Mouse (Mus musculus): ENCODE results near the gene Grik5.

Grik5 gene

DNA sequence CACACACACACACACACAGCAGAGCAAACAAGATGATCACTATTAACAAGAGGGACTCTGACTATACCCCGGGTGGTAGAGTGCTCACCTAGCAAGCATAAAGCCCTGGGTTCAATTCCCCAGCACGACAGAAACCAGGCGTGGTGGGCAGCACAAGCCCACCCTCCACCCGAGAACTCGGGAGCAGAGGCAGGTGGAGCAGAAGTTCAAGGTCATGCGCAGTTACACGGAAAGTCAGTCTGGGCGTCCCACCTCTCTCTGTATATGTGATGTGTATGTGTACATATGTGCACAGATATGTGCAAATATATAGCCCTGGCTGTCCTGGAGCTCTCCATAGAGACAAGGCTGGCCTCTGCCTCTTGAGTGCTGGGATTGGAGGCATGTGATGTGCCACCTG lies 104.2 kb downstream of the Grik5 start:
- no peak for TF ChIP-seq GATA4 (IDR thresholded peaks at IDR 0.05; ENCODE audit: insufficient replicate concordance, low read length)

DNA sequence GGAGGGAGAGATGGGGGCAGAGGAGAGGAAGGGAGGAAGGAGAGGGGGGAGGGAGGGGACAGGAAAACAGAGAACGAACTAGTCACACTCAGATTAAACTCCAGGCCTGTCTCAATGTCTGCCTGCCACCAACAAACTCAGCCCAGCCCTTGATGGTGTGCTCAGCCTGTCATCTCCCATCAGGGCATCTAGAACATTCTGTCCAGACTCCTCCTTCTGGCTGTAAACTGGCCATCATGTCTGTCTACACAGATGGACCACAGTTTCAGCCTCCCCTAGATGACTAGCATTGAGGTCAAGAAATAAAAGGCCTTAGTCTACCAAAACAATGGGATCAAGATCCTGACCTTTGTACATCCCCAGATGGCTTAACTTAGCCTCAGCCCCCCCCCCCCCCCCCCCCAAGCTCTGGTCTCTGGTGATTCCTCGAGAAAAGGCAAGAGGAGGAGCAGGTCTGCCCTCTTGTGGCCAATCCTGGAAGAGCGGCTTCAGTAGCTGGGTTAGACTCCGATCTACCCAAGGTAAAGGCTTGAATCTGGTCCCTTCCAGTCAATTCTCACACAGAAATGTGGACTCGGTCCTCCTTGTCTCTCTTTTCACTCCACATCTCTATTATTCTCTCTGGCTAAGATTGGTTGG lies 107.1 kb downstream of the Grik5 start:
- TF ChIP-seq GATA4 (IDR thresholded peaks at IDR 0.05; ENCODE audit: insufficient replicate concordance, low read length) = no peak

DNA sequence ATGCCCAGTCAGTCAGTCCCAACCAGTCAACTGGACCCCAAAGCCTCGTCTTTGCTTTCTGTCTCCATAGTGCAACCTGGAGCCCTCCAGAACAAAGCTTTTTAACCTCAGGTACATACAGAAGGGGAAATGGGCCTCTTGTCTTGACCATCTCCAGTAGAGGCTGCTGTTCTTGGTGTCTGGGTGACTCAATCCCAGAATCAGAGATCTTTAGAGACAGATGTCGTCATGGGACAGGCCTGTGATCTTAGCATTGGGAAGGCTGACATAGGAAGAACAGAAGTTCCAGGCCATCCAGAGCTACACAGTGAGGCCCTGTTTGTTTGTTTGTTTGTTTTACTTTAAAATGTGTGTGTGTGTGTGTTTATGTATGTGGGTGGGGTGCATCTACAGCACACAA lies 107.9 kb downstream of the Grik5 start:
- no peak for TF ChIP-seq GATA4 (IDR thresholded peaks at IDR 0.05; ENCODE audit: insufficient replicate concordance, low read length)

All from liver, adult (tissue).